Mouse (Mus musculus): ENCODE data around the gene Fam43b. TPM values are rescaled to one million over a fixed set of nuclear protein-coding genes. Genes with fewer than 3 reads are reported as not detected.

Gene Fam43b
- total and polyA plus RNA-seq, 3 experiments, result not detected

- no peak for DNase-seq (ENCODE audit: extremely low read depth)
- H3K9ac ChIP-seq (ENCODE audit: insufficient read depth, low read depth), result no peak overlapping the region
- H3K4me2 ChIP-seq (ENCODE audit: insufficient read depth, low read depth, poor library complexity, severe bottlenecking), result no peak overlapping the region
- no peak overlapping the region for H3K27ac ChIP-seq (ENCODE audit: insufficient read depth, low read depth)
- in situ Hi-C loops (cut with MboI; ENCODE audit: low pct_ligation_motif_present, low pct_unique_long_range_greater_than_20kb, low sequenced_read_pairs) (loop anchor here (10.0 kb wide), 1 partner anchor 46 kb away; the partner anchor contains the start of gene Pink1), dilution Hi-C loops (cut with MboI; ENCODE audit: extremely low pct_ligation_motif_present, extremely low pct_unique_long_range_greater_than_20kb, low sequenced_read_pairs) (no loop called here)
- H3K36me3 ChIP-seq (replicated peaks in 1 of 2; ENCODE audit: control insufficient read depth in 1 of 2, insufficient read depth in 1 of 2, low read length in 1 of 2), result no peaks in the 10 kb centered on the region
- H3K27me3 ChIP-seq (replicated peaks), result peaks cover 76% of the 10 kb centered on the region
- no peaks in the 10 kb centered on the region for H3K79me2 ChIP-seq (replicated peaks; ENCODE audit: control insufficient read depth, extremely low read depth, insufficient read depth, poor library complexity, severe bottlenecking)
- no peak for TF ChIP-seq USF1 (IDR thresholded peaks at IDR 0.05; ENCODE audit: low read depth, low read length)
- no peak for TF ChIP-seq UBTF (IDR thresholded peaks at IDR 0.05; ENCODE audit: low read depth, low read length)
- no peak for TF ChIP-seq MEF2A (IDR thresholded peaks at IDR 0.05; ENCODE audit: borderline replicate concordance, low read depth, low read length)
- no peak for TF ChIP-seq MYC (IDR thresholded peaks at IDR 0.05; ENCODE audit: low read depth, low read length)
- TF ChIP-seq ZKSCAN1 (IDR thresholded peaks at IDR 0.05; ENCODE audit: borderline replicate concordance, low read depth, low read length), result no peak
- TF ChIP-seq ELF1 (IDR thresholded peaks at IDR 0.05; ENCODE audit: low read depth, low read length), result no peak
- peaks cover 13% of the 10 kb centered on the region for H3K9me3 ChIP-seq (replicated peaks; ENCODE audit: low read length)
- H3K4me3 ChIP-seq (replicated peaks in 1 of 3; ENCODE audit: low read depth in 2 of 3, low read length in 2 of 3, poor library complexity in 1 of 3), result no peak overlapping the region
- peaks cover 0 to 4% of the 10 kb centered on the region in 2 experiments; a peak in 1 of 4 replicates for H3K4me1 ChIP-seq (ENCODE audit: control insufficient read depth in 1 of 2, insufficient read depth in 2 of 2)
Measured at GRCm38 (mm10) chr4:138370996-138371516, 25.3 kb downstream of the Fam43b start.

GRCm38 (mm10) chr4:138368498-138369260, 27.6 kb downstream of the Fam43b start:
- in situ Hi-C loops (cut with MboI; ENCODE audit: low pct_ligation_motif_present, low pct_unique_long_range_greater_than_20kb, low sequenced_read_pairs), result no loop called here
- Histone ChIP-seq H3K9me3 (replicated peaks; ENCODE audit: low read length) (peaks cover 12% of the 10 kb centered on the region), H3K36me3 (replicated peaks in 1 of 2; ENCODE audit: control insufficient read depth in 1 of 2, insufficient read depth in 1 of 2, low read length in 1 of 2) (no peaks in the 10 kb centered on the region), H3K4me2 (ENCODE audit: insufficient read depth, low read depth, poor library complexity, severe bottlenecking) (no peak overlapping the region), H3K27me3 (replicated peaks) (peaks cover 80% of the 10 kb centered on the region), H3K4me1 (ENCODE audit: control insufficient read depth in 1 of 2, insufficient read depth in 2 of 2) (peaks cover 0 to 4% of the 10 kb centered on the region in 2 experiments; a peak in 1 of 4 replicates), H3K4me3 (replicated peaks in 1 of 3; ENCODE audit: low read depth in 2 of 3, low read length in 2 of 3, poor library complexity in 1 of 3) (no peak overlapping the region), H3K9ac (ENCODE audit: insufficient read depth, low read depth) (no peak overlapping the region), H3K79me2 (replicated peaks; ENCODE audit: control insufficient read depth, extremely low read depth, insufficient read depth, poor library complexity, severe bottlenecking) (no peaks in the 10 kb centered on the region), H3K27ac (ENCODE audit: insufficient read depth, low read depth) (no peak overlapping the region)
- dilution Hi-C loops (cut with MboI; ENCODE audit: extremely low pct_ligation_motif_present, extremely low pct_unique_long_range_greater_than_20kb, low sequenced_read_pairs), result no loop called here
- TF ChIP-seq SMC3 (IDR thresholded peaks at IDR 0.05; ENCODE audit: low read depth, low read length), result no peak
- TF ChIP-seq MAX (IDR thresholded peaks at IDR 0.05; ENCODE audit: low read length), result no peak
- no peak for TF ChIP-seq POLR2AphosphoS2 (IDR thresholded peaks at IDR 0.05; ENCODE audit: low read depth, low read length)
- no peak for TF ChIP-seq MAFK (IDR thresholded peaks at IDR 0.05; ENCODE audit: insufficient replicate concordance, low read length)
- no peak for DNase-seq (ENCODE audit: extremely low read depth)

Data from CH12.LX (cell line).